Mouse (Mus musculus) urinary bladder, postnatal 10 days (tissue): ENCODE measurements around the gene Neil3.

Experiments
- DNase-seq: peaks from one replicate; pipeline ENCODE4 v3.0.0; 2022; ENCODE audit warnings: low spot score

Gene Neil3

DNA sequence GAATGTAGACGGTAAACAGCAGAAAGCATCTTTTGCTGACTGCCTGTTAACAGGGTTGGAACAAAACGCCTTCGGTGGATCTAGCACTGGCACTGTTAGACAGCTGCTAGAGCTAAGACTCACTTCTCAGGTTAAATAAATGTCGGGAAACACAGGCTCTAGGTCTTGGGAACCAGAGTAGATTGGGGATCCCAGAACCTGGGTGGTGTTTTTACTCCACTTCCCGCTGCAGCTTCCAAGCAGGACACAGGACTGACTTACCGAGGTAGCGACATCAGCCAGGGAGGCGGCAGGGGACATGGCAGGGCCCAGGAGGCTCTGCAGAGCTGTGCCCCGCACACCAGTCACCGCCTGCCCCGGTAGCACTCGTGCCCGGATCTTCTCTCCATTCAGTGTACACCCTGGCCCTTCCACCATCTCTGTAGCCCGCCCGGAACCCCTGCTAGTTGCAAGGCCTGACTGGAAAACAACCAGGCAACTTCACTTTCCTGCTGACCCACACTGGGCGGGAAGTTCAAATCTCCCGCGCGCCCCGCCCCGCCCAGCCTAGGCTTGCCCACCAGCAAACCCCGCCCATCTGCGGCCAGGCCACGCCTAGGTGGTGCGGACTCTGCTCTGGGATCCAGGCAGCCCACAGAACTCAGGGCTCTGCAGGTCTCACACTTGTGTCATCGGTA lies at the start of gene Neil3:
Neil3 (minus strand) TSS at position 571 of the 677 bp plus-strand sequence.
- peak; percentile 28 for DNase-seq

GRCm38 (mm10) chr8:53680846-53681245 lies 42.0 kb upstream of the Neil3 start:
- DNase-seq: no peak

DNA sequence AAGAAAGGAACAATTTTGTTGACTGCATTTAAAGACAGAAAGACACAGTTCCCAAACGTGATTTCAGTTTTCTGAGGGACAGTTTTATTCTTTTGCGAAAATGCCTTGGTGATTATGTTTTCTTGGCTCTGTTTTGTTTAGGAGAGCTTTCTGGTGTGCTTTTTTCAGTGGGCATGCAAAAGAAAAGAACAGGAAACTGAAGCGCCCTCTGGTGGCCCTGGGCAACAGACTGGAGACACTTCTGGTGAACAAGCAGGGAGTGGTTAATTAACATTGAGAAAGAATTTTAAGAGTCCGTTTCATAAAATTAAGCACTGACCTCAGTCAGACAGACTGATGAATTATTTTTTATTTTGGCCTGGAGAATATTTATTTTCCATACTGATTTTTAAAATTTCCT lies 25.1 kb upstream of the Neil3 start:
- no peak for DNase-seq

GRCm38 (mm10) chr8:53661436-53661835 lies 22.6 kb upstream of the Neil3 start:
- no peak for DNase-seq

GRCm38 (mm10) chr8:53630618-53631017 lies 8.2 kb downstream of the Neil3 start:
- DNase-seq: no peak

DNA sequence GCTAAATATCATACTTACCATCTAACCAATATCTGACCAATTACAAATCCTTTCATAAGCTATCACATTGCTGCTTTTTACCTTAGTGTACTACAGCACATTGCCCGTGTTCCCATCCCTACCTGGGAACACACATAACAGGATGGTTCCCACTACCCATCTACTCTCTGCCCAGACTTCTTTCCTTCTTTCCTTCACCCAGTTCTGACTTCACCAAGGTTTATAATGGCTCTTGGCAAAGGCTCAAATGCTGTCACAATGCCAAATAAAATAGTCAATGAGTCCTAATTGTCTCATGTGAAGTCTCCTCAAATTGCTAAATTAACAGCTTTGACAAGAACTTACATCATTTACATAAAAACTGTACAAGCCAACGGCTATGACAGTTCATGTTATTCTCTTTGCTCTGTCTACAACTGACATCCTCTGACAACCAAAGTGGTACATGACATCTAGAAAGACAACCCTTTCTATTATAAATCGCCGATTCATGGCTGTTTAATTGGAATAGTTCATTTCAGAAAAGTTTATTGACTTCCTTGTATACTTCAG lies 9.9 kb downstream of the Neil3 start:
- DNase-seq: no peak

- no peak for DNase-seq
These were observed 15.4 kb downstream of the Neil3 start for GRCm38 (mm10) chr8:53623425-53623824.

DNA sequence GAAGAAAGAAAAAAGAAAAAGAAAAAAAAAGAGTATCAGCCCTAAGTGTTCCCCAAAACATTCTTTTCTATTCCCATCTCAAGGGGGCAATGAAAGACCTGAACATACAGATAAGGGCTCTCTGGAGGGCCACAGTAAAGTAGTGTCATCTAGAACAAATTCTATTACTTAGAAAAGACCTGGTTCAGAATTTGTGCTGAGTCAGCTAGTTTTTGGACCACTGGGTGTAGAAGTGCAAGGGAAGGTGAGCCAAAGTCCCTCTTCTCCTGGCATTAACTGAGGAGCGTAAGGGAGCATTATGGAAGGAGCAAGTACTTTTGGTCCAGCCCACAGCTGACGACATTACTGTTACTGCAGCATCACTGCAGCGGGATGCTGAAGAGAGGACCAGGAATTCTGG lies 19.7 kb downstream of the Neil3 start:
- DNase-seq: no peak

- DNase-seq: no peak
These were observed 24.6 kb downstream of the Neil3 start for GRCm38 (mm10) chr8:53614288-53614646.

DNA sequence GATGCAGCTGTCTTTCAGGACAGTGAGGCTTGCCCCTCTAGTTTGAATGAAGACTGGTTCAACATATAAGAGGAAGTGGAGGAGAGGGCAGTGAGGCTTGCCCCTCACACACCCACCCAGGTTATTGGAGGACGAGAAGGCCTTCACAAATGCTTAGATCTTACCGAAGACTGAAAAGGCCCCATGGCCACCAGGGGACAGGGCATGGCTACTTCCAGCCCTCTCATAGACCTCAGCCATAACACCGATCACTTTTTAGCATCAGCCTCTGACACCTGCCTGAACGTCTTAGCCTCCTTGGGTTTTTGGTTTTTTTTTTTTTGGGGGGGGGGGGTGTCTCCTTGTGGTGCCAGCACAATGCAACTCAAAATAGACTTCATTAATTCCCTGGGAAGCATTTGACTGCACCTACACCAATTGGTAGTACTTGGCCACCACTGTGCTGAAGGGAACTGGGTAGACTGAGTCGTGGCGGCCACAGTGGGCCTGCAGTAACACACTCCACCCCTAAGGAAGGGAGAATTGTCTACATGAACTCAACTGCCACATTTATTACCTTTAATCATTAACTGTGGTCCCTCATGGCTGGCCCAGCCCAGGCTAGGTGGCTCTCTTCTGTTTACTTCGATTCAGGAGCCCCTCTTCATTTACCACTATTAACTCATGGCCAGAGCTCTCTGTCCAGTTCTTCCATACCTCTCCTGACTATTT lies 25.1 kb downstream of the Neil3 start:
- no peak for DNase-seq

DNA sequence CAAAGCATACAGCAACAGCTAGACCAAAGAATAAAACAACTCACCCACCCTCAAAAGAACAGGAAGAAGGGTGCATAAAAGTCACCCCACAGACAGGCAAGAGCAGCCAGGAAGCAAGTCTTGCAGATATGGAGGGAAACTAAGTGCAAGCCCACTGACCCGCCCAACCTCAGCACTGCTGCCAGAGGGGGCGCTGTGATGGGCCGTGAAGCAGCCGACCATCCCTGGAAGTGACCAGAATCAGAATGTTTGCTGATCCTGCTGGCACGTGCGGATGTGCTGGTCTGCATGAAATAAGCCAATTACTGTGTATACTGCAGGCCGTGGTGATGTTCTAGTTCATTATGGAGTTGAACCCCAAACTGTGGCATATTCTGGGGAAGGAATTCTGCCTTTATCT lies 26.6 kb downstream of the Neil3 start:
- no peak for DNase-seq

- DNase-seq: no peak
These were observed 31.8 kb downstream of the Neil3 start for GRCm38 (mm10) chr8:53607040-53607439.

DNA sequence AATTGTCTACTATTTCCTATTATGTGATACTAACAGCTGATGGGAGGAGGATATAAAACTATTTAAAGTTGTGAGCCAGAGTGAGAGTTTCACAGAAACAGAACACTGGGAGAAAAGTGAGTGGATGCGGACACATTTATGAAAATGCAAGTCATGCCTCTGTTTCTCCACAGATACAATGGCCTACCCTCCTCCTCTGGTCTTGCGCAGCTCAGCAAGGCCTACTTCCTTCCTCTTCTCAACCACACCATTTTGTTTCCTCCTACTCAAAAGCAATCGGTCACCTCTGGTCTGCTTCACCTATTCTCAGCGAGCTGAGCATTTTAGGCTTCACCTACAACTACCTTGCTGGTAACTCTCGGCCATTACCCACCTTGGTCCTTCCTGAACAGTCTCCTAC lies 34.0 kb downstream of the Neil3 start:
- no peak for DNase-seq

GRCm38 (mm10) chr8:53603672-53604071 lies 35.2 kb downstream of the Neil3 start:
- no peak for DNase-seq

GRCm38 (mm10) chr8:53600826-53601225 lies 38.0 kb downstream of the Neil3 start:
- DNase-seq: no peak

DNA sequence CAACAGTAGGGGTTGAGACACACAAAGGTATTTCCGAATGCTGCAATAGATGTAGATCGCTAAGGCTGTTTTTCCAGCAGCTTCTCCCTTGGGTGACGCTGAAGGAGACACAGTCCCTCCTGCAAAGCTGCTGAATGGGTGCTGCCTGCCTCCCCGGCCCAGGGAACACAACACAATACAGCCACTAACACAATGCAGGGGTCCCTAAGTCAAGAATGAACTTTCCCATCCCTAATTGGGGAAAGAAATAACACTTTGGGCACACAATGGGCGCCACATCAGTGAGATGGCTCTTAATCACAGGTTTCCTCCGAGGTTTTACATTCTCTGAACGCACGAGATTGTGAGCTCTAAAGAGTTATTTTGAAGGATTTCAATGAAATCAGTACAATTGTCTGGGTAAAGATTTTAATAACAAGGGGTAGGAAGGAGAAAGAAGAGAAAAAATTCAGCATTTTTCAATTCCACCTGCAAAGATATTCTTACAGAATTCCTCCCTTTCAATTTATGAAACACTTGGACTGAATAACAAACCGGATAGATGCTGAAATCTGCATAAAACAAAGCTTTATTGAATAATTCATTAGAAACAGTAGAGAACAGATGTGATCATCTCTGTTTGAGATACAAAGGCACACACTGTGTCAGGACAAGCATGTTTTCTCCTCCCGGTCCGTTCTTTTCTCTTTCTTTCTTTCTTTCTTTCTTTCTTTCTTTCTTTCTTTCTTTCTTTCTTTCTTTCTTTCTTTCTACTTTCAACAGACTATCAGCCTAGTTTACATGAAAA lies 38.6 kb downstream of the Neil3 start:
- no peak for DNase-seq

DNA sequence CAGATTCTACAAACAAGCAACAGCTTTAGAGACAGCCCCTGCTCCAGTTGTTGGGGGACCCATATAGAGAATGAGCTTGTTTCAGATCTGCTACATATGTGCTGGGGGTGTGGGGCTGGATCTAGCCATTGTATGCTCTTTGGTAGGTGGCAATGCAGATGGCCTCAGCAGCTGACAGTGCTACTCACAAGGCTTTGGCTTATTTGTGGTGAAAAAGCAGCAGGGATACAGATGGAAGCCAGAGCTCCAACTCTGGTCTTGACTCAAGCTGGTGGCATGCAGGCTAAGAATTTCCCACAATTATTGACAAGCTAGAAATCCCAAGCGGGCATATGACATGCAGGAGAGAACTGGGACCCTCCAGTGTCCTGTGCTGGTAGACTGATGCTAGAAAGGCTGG lies 40.8 kb downstream of the Neil3 start:
- no peak for DNase-seq

- DNase-seq: no peak
These were observed 47.1 kb downstream of the Neil3 start for GRCm38 (mm10) chr8:53591777-53592176.

- no peak for DNase-seq
These were observed 65.3 kb downstream of the Neil3 start for GRCm38 (mm10) chr8:53573600-53573999.

DNA sequence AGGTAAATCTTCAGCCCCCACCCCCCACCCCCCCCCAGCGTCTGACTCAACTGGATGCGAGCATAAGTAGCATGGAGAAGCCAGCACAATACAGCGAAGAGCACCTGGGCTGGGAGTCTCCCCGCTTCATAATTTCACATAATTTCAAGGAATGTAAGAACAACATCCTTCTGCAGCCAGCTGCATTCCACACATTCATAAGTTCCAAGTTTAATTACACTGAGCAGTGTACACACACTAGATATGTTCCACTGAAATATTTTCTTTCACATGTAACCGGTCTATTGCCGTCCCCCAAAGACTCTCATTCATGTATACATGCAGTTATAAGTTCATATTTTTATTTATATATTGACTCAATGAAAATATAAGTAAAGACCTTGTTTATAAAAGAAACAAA lies 72.6 kb downstream of the Neil3 start:
- no peak for DNase-seq

- DNase-seq: no peak
These were observed 76.3 kb downstream of the Neil3 start for GRCm38 (mm10) chr8:53562441-53563040.

- no peak for DNase-seq
These were observed 99.3 kb downstream of the Neil3 start for GRCm38 (mm10) chr8:53539585-53539984.
